Mouse (Mus musculus): ENCODE measurements around the gene Gja3.

DNA sequence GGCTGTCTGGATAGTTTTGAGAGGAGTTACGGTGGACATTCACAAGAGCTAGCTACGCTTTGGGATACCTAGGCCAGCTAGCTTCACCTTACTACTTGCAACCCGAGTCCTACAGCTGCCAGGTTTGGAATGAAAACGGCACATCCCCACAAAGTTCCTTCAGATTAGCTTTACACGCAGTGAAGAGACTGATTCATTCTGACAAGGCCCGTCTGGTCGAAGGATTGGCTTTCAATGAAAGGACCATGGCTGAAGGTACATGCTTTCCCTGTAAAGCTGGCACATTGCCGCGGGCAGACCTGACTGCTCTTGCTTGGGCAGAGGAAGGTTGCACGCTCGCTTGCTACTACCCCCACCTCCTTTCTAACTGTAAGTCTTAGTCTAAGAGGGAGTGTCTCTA lies 47.8 kb upstream of the Gja3 start:
- TF ChIP-seq CTCF (IDR thresholded peaks at IDR 0.05; ENCODE audit: low read depth, low read length) (no peak), POLR2A (IDR thresholded peaks at IDR 0.05; ENCODE audit: borderline replicate concordance, low read depth, low read length) (no peak)
